Mouse (Mus musculus) CD4-positive, CD25-positive, alpha-beta regulatory T cell, adult 2 months (primary cell): ENCODE results near the gene Relb.

Source experiments
- DNase-seq: peaks from one replicate; pipeline ENCODE4 v3.0.0-alpha.2; 2012; ENCODE audit warnings: low read depth, low spot score

Gene Relb

GRCm38 (mm10) chr7:19557086-19557485 lies 72.2 kb downstream of the Relb start:
- DNase-seq = no peak
